Mouse (Mus musculus) c-Kit-positive CD71-negative TER-119-negative erythroid progenitor cells, embryonic 14.5 days (primary cell): ENCODE results near the gene Atn1.
"Not testable (repeated sequence)": the region's sequence is repeated elsewhere in the genome, so short reads cannot be mapped to it uniquely, and the experiment has no call there.

Source experiments
- DNase-seq: peaks from one replicate; pipeline ENCODE4 v3.0.0-alpha.2; 2013; ENCODE audit warnings: low read depth

The Atn1 gene

DNA sequence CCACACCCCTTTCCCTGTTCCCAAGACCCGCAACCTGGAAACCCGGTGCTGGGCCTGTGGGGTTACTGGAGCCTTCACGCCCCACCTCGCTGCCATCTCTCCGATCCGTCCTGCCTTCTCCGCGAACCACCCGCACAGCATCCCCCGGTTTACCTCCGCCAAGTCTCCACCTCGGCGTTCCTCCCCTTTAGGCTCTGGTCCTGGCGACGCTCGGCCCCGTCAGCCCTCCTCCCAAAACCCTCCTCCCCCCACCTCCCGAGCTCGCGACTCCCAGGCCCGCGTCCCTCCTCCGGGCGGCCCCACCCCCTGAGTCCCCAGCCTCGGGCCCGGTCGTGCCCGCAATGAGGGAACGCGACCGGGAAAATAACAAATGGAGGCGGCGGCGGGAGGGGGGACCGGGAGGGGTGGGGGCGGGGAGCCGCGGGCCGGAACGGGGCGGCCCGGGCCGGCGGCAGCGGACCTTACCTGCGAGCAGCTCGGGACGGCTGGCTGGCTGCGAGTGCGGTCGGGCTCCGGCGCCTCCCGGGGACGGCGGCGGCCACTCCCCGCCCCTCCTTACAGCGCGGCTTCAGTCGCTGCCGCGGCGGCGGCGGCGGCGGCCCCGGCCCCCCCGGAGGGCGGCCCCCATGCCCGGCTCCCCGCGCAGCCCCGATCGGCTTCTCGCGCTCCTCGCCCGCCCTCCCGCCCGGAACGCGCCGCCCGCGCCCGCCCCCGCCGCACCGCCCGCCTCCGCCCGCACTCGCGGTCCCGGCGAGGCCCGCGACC lies at the start of gene Atn1, which contains the start of gene Gm45234:
Gene Atn1, minus strand, starts transcription at position 694 of the 765 bp plus-strand sequence.
Gene Gm45234, minus strand, starts transcription at position 191 of the 765 bp plus-strand sequence.
- no peak for DNase-seq

GRCm38 (mm10) chr6:124805341-124806321 lies 49.3 kb upstream of the Atn1 start:
- peak; percentile 86 for DNase-seq

DNA sequence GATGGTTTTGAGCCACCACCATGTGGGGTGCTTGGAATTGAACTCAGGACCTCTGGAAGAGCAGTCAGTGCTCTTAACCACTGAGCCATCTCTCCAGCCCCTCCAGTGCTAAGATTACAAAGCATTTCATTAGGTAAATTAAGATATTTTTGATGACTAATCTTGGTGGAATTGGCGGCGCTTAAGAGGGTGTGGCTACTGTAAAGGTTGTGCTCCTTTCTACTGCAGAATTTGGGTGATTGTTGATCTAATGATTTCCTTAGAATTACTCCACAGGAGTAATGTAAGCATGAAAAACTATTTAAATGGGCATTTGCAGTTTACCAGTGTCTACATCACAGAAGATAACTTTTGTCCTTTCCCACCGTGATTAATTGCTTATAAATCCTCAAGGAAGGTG lies 48.0 kb upstream of the Atn1 start:
- DNase-seq: no peak

DNA sequence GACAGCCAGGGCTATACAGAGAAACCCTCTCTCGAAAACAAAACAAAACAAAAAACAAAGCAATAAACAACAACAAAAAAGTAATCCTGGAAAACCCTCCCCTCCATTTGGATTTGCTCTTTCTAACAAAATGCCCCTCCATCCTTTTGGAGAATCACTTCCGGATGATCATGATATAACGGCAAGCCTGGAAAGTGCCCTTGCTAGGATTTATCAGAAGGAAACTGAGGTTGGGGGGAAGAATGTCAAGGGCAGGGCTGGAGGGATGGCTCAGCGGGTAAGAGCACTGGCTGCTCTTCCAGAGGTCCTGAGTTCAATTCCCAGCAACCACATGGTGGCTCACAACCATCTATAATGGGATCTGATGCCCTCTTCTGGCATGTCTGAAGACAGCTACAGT lies 47.4 kb upstream of the Atn1 start:
- not testable (repeated sequence) for DNase-seq

DNA sequence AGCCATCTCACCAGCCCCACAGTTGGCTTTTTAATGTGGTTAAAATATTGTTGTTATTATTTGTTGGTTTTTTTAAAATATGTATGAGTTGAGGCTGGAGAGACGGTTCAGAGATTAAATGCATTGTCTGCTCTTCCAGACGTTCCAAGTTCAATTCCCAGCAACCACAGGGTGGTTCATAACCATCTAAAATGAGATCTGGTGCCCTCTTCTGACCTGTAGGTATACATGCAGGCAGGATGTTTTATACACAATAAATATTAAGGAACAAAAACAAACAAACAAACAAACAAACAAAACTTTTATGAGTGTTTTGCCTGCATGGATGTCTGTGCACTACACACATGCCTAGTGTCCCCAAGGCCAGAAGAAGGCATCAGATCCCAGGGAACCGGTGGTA lies 46.7 kb upstream of the Atn1 start:
- no peak for DNase-seq

DNA sequence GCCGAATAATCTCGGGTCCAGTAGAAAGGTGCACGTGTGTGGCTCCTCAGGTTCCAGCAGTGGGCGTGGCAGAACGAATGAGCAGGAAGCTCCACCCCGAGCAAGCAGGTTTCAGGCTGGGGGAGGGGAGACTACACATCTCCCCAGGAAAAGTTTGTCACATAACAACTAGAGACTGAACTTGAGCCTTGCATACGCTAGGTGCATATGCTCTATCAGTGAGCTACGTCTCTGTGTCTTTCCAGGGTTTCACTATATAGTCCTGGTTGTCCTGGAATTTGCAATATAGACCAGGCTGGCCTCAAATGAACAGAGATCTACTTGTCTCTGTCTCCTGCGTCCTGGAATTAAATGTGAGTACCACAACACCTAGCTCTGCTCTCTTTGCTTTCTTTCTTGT lies 46.1 kb upstream of the Atn1 start:
- not testable (repeated sequence) for DNase-seq

DNA sequence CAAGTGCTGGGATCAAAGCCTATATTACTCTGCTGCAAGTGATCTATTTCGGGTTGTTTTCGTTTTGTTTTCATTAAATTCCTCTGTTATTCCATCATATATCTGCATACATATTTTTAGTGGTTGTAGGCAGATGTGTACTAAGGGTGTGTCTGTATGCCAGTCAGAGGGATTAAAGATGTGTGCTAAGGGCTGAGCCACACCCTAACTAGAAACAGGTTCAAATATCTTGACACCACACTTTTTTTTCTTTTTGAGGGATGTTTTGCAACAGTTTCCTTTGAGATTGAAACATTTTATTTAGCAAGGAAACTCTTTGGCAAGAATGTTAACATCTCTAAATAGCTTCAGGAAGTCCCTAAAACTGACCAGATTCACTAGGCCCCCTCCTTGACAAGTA lies 39.9 kb upstream of the Atn1 start:
- DNase-seq: no peak

- DNase-seq: no peak
These were observed 39.5 kb upstream of the Atn1 start for GRCm38 (mm10) chr6:124795781-124796180.

- no peak for DNase-seq
These were observed 35.6 kb upstream of the Atn1 start for GRCm38 (mm10) chr6:124791911-124792310.

GRCm38 (mm10) chr6:124790121-124790520 lies 33.8 kb upstream of the Atn1 start:
- DNase-seq: no peak

DNA sequence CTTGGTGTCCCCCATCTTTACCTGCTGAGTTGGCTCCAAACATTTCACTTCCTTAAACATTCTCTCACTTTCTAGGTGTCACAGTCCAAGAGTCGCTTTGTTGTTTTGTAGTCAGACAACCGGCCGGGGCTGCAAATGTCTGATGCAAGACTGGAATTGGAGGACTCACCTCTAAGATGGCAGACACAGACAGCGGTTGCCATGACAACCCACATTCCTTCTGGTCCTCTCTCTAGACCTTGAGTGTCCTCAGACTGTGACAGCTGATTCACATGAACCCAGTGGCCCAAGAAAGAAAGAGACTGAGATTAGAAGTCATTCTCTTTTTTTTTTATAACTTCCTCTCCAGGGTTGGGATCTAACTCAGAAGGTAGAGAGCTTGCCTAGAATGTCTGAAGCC lies 33.2 kb upstream of the Atn1 start:
- DNase-seq: no peak

GRCm38 (mm10) chr6:124787722-124788121 lies 31.4 kb upstream of the Atn1 start:
- DNase-seq: no peak

- no peak for DNase-seq
These were observed 30.6 kb upstream of the Atn1 start for GRCm38 (mm10) chr6:124786756-124787420.

- DNase-seq: no peak
These were observed 26.1 kb upstream of the Atn1 start for GRCm38 (mm10) chr6:124782436-124782835.

- no peak for DNase-seq
These were observed 24.6 kb upstream of the Atn1 start for GRCm38 (mm10) chr6:124780917-124781316.

GRCm38 (mm10) chr6:124779984-124780416 lies 23.7 kb upstream of the Atn1 start:
- DNase-seq: no peak

DNA sequence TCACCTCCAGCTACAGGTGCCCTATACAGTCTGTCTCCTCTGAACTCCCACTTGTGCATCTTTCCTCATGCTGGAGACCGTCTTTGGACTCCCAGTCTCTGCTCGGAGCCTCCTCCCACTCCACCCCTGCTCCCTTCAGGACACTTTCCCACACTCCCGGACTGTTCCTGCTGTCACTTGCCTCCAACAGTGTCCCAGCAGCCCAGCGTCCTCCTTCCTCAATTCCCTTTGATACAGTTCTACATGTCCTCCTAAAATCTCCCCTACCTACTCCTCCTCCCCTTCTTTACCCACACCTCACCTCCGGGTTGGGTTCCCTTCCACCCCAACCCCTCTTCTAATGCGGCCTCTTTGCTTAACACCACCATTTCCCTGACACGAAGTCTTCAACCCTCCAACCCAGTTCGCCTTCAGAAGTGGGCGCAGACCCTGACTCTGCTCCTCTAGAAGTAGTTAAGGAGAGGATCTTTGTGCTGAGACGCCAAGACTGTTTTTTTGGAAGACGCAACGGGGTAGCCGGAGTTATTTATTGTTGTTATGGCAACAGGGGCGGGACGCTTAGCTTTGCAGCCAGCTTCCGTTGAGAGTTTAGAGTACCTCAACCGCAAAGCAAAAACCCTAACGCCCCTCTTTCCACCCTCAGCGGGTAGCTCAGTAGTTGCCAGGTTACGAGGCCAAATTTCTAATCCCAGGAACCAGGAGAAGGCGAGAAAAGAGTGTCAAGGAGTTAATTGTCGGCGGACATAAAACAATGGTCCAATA lies 23.1 kb upstream of the Atn1 start, which contains the start of gene Lrrc23:
Gene Lrrc23, minus strand, starts transcription at position 506 of the 762 bp plus-strand sequence.
- DNase-seq: peak; percentile 74

GRCm38 (mm10) chr6:124770511-124770910 lies 14.2 kb upstream of the Atn1 start:
- no peak for DNase-seq

DNA sequence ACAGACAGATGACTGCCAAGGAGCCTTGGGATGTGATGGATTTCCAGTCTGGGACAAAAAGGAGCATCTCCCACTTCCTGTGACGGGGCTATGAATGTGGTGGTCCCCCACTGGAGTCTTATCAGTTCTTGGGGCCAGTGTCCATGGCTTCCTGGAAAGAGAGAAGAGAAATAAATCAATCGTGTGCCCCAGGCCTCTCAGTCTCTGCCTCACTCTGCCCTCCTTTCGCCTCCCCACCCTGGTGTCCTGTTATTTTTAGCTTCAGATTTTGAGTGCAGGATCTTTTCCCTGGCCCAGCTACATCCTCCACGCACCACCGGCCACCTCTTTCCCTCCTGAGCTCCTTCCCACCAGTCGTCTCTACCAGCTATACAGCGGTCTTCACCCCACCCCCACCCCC lies 13.7 kb upstream of the Atn1 start:
- no peak for DNase-seq

GRCm38 (mm10) chr6:124769101-124769765 lies 12.9 kb upstream of the Atn1 start, which contains the start of gene Eno2:
Gene Eno2, minus strand, starts transcription at chr6:124769673.
- DNase-seq: no peak

GRCm38 (mm10) chr6:124768704-124769044 lies 12.3 kb upstream of the Atn1 start:
- DNase-seq: no peak
